Mouse (Mus musculus): ENCODE results near the gene Timeless.
"Not testable (repeated sequence)": the region's sequence is repeated elsewhere in the genome, so short reads cannot be mapped to it uniquely, and the experiment has no call there.

The Timeless gene

GRCm38 (mm10) chr10:128258953-128259352, 27.1 kb downstream of the Timeless start:
- no peak for DNase-seq

DNA sequence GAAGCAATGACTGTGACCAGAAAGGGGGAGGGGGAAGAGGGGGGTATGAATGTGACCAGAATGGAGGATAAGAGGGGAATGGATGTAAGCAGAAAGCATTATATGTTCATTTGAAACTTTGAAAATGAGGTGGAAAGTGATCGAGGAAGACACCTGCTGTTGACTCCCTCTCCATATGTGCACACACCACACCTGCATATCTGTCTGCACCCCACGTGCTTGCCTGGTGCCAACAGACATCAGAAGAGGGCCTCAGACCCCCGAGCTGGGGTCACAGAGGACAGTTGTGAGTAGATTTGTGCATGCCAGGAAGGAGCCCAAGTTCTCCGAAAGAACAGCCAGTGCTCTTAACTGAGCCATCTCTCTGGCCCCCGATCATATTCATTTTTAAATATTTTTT, 28.1 kb downstream of the Timeless start:
- DNase-seq: no peak

- DNase-seq: not testable (repeated sequence)
These were observed 28.5 kb downstream of the Timeless start for GRCm38 (mm10) chr10:128260376-128260775.

- DNase-seq: no peak
These were observed 30.4 kb downstream of the Timeless start for GRCm38 (mm10) chr10:128262300-128262699.

- DNase-seq: no peak
These were observed 31.8 kb downstream of the Timeless start for GRCm38 (mm10) chr10:128263393-128264310.

GRCm38 (mm10) chr10:128268371-128268770, 36.5 kb downstream of the Timeless start, which contains the start of gene Apof:
Gene Apof, plus strand, starts transcription at chr10:128268671.
- DNase-seq: no peak

DNA sequence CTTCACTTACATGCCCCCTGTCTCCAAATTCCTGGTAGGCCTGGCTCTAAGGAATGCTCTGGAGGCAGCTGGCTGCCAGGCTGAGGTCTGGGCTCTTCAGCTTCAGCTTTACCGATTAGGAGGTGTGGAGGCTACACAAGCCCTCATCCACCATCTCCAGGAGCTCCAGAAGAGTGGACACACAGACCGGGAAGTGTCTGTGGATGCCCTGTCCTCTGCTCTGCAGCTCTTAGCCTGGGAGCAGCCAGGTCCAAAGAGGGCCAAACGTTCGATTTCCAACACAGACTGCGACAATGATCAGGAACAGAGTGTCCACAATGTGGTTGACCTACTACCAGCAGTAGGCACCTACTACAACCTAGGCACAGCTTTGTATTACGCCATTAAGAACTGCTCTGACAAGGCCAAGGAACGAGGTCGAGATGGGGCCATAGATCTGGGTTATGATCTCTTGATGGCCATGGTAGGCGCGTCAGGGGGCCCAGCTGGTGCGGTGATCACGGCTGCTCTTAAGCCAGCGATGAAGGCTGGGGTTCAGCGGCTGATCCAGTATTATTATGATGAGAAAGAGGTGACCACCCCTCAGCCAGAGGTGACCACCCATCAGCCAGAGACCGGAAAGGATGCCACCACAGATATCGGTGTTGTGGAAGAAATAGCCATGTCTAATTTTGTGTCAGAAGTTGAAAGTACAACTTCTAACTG, 37.5 kb downstream of the Timeless start:
- DNase-seq: no peak

DNA sequence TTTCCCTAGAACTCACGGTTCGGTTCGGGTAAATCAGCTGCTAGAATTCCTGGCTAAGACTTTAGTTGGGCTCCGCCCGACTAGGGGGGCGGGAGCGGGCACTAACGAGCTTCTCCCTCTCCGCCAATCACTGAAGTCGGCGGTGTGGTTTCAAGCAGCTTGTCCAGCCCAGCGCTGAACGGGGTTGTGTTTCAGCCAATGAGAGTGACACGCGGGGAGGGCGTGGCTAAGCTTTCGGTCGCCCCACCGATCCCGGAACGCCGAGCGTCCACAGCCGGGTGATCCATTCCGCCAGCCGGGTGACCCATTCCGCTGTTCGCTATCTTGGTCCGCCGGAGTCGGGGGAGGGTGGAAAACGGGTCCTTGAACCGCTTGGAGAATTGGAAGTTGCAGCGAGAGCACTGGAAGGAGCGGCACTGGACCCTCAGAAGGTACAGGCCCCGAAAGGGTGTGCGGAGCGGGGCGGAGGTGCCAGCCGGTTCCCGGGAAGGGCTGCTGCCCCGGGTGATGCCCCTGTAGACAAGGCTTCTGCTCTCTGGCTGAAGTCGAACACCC, 38.5 kb downstream of the Timeless start, which contains the start of gene Stat2:
TSS of gene Stat2 (plus strand) at position 273 of the 555 bp plus-strand sequence.
- peak; percentile 99 for DNase-seq

DNA sequence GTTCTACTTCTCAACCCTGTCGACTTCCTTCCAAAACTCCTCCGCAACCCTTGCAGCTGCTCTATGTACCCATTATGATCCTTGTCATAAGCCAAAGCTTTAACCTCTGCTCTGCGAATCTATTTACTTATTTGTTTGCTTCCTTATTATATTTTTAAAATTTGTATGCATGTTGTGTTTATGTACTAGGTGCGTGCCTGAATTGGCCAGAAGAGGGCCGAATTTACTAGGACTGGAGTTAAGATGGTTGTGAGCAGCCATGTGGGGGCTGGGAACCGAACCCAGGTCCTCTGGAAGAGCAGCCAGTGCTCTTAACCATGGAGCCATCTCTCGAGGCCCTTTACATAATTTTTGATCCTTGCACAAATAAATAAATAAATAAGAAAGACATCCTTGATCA, 39.0 kb downstream of the Timeless start:
- no peak for DNase-seq

- no peak for DNase-seq
These were observed 40.0 kb downstream of the Timeless start for GRCm38 (mm10) chr10:128271883-128272282.

DNA sequence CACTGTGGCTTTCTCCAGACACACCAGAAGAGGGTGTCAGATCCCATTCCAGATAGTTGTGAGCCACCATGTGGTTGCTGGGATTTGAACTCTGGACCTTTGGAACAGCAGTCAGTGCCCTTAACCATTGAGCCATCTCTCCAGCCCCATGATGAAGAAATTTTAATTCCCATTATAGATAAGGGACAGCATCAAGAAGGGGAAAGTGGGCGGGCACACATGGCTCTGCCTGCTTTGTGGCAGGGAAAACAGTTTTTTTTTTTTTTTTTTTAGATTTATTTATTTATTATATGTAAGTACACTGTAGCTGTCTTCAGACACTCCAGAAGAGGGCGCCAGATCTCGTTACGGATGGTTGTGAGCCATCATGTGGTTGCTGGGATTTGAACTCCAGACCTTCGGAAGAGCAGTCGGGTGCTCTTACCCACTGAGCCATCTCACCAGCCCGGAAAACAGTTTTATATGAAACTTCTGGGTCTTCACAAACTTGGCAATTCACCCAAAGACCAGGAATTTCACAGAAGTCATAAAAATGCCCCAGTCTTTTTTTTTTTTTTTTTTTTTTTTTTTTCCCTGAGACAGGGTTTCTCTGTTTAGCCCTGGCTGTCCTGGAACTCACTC, 41.1 kb downstream of the Timeless start:
- DNase-seq: peak; percentile 30

- not testable (repeated sequence) for DNase-seq
These were observed 43.5 kb downstream of the Timeless start for GRCm38 (mm10) chr10:128275374-128275773.

- DNase-seq: peak; percentile 16
These were observed 46.3 kb downstream of the Timeless start for GRCm38 (mm10) chr10:128278158-128278557.

- peak; percentile 28 for DNase-seq
These were observed 49.1 kb downstream of the Timeless start for GRCm38 (mm10) chr10:128280943-128281342.

DNA sequence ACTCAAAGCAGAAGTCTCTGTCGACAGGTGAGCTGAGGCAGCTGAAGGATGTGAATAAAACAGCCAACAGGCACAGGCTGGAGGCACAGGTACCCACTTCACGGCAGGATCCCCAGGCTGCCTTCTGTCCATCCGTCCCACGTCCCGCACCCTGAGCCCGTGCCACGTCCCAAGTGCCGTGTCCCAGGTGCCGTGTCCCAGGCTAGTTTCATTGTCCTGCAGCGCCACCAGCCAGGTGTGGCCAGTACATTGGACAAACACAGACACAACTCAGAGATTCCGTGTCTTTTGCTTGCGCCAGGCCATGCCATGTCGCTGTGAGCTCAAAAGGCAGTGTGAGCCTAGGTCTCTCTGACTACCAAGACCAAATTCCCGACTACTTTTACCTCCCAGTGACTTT, 49.8 kb downstream of the Timeless start:
- DNase-seq: peak; percentile 59

DNA sequence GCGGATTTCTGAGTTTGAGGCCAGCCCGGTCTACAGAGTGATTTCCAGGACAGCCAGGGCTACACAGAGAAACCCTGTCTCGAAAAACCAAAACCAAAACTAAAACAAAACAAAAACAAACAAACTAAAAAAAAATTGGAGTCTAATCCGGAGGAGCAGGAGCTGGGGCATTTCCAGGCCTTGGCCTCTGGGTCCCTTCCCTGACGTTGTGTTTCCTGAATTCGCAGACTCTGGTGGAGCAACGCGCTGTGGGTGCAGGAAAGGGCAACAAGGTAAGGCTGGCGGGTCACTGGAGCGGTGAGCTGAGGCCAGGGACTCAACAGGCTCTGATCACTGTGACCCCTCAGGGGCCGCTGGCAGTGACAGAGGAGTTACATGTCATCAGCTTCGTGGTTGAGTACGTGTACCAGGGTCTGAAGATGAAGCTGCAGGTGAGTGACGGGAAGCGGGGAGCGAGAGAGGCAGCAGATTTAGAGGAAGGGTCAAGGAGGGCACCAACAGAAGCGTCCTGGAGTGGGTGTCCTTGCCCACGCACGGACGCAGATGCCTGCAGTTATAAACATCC, 51.1 kb downstream of the Timeless start:
- DNase-seq: no peak

- peak; percentile 99 for DNase-seq
These were observed 52.0 kb downstream of the Timeless start for GRCm38 (mm10) chr10:128283604-128284579.

DNA sequence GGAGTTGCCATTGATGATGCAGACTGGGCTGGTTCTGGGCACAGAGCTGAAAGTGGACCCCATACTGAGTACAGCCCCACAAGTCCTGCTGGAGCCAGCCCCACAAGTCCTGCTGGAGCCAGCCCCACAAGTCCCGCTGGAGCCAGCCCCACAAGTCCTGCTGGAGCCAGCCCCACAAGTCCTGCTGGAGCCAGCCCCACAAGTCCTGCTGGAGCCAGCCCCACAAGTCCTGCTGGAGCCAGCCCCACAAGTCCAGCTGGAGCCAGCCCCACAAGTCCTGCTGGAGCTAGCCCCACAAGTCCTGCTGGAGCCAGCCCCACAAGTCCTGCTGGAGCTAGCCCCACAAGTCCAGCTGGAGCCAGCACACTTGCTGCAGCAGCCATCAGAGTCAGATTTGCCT, 58.7 kb downstream of the Timeless start:
- DNase-seq: peak; percentile 63

DNA sequence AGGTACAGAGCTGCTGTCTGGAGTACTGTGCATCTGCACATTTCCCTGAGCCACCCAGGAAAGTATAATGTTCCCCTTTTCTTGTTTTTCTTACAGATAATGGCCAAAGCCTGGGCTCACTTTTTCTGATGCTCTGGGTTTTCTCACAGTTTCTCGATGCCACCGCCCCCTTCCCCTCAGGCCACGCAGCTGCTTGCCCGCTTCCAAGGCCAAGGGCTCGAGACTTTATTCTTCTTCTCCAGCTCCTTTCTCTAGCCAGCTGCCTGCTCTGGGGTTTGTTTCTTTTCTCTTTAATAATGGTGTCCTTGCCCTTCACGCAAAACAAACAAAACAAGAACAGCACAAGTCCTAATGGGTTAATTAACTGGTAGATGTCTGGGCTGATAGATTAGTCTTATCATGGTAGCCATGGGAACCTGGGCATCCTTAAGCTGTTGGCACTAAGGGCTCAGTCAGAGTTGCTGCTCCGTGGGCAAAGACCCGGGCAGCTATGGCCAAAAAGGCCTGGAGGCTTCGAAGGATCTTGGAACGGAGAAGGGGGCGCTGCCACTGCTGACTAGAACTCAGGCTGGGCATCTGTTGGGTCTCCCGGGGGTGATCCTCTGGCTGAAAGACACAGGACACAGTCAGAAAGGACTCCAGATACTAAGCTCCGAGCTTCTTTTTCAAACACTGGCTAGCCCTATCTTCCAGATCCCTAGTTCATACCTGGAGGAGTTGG, 64.7 kb downstream of the Timeless start:
- DNase-seq: no peak

DNA sequence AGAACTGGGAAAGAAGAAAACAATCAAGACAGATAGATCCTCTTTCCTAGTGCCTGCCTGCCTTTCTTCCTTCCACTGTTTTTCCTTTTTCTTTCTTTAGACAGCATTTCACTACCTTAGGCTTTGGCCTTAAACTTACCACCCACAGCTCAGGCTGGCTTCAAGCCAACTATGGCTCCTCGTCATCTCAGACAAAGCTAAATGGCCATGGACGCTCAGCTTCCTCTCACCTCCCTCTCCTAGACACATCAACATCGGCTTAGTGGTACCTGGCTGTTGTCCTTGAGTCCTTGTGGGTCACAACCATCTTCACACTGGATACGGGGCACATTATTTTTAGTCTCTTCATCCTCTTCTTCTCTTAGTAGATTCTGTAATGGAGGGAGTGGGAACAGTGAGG, 65.4 kb downstream of the Timeless start:
- DNase-seq: peak; percentile 74

GRCm38 (mm10) chr10:128297622-128298021, 65.8 kb downstream of the Timeless start:
- DNase-seq: peak; percentile 79
